Mouse (Mus musculus): Measurements from ENCODE around the gene Tmem72. TPM values are rescaled to one million over a fixed set of nuclear protein-coding genes. Genes with fewer than 3 reads are reported as not detected.

Gene Tmem72
- under 1 TPM in 1 of 2 experiments, not detected in 1; 0.03 TPM for total RNA-seq (2021)
- long read RNA-seq, experiment 1: 0 reads
- long read RNA-seq, experiment 2: 0 reads

DNA sequence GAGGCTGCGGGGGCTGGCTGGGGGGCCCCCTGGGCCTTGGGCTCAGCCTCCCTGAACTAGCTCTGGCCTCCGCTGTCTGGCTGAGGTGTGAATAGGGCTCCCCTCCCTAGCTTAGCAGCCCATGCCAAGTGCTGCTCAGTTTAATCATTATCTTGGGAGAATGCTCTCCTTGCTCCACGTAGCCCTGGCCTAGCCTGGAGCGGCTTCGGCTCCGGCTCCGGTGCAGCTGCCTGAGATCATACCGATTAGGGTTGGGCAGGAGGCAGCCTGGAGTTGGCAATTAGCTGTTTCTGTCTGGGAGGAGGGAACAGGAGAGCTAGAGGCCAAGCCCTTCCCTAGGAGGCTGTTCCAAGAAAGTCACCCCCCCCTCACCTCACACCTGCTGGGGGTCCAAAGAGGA, at the start of gene Tmem72:
TSS of gene Tmem72 (minus strand) at position 248 of the 400 bp plus-strand sequence.
- no peak for DNase-seq

DNA sequence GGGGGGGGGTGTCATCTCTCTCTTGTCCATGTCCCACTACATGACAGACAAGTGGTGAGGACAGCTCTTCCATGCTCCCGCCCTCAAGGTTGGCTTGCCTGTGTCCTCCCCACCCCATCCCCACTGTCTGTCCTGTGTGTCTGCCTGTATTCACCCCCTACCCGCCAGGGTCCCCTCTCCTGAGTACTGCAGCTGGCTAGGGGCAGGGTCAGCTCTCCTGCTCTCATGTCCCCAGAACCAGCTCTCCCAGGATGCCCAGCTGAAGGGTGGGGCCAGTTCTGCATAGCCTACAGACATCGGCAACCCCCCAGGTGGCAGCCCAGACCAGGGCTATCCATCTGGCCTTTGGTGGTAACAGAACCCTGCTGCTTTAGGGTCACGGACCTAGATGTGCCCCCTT, 47.8 kb upstream of the Tmem72 start:
- DNase-seq: no peak

DNA sequence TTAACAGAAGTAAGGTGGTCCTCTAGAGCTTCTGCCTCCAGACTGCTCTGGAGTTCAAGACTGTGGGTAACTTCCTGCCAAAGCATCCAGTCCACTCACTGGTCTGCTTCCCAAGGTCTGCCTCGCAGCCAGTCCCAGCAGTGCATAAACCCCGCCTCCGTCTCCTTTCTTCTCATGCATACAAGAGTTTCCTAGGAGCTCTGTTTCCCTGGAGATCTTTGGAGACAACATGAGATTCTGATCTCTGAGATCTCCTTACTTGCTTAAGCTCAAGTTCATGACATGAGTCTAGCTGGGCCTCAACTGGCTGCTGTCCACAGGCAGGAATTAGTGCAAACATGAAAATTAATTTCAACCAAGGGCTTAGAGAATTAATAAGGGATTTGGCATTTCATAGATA, 45.6 kb upstream of the Tmem72 start:
- no peak for DNase-seq

GRCm38 (mm10) chr6:116760181-116760580, 43.5 kb upstream of the Tmem72 start:
- DNase-seq: no peak

DNA sequence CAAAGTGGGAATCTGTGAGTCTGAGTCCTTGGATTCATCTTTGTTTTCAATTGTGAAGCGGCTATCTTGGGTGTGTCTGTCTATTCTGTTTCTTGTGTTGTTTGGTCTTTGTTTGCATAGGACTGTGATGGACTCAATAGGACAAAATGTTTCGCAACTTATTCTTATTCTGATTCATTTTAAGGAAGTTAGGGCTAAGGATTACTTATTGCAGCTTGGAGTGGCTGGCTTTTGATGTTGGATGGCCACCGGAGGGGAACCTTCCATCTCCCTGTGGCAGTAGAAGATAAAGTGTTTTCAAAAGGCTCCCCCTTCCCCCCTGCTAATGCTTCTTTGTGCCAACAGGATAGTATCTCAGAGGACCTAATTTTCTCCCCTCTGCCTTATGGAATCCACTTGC, 39.7 kb upstream of the Tmem72 start:
- no peak for DNase-seq

GRCm38 (mm10) chr6:116738046-116738445, 21.3 kb upstream of the Tmem72 start:
- DNase-seq: no peak

DNA sequence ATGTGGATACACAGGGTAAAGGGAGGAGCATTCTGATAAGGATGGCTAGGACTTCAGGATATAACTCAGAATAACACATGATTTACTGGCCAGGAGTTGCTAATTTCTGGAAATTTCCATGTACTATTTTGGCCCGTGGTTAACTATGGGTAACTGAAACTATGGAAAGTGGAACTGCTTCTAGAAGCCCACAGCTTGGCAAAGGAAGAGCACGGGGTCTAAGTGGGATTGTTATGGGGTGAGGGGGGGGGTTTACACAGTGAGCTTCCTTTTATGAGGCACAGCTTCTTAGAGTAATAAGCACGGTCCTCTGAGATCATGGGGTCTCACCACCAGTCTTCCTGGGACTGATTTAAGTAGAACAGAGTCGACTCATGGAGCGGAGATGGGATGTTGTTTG, 18.6 kb upstream of the Tmem72 start:
- DNase-seq: no peak

GRCm38 (mm10) chr6:116733577-116733976, 16.9 kb upstream of the Tmem72 start:
- DNase-seq: no peak

- DNase-seq: peak in 1 of 2 experiments; percentile 23
Measured at GRCm38 (mm10) chr6:116724489-116725160, 7.9 kb upstream of the Tmem72 start.

- DNase-seq: peak; percentile 24 to 64
Measured at GRCm38 (mm10) chr6:116718920-116719319, 2.2 kb upstream of the Tmem72 start.

DNA sequence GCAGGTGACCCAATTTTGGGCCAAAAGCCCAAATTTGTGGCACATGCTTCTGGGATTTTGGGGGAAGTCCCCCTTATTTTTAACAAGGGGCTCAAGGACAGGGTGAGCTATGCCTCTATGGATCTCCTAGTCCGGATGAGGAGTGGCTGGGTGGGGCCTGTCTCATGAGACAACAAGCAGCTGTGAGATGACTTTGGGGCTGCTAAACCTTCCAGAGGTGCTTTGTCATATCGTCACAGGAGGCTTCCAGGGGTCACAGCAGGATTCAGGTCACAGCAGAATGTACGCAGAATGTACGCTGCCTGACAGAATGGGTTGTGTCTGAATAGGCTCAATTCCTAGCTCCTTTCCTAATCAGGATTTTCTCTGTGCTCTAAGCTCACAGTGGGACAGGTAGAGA, 1.6 kb upstream of the Tmem72 start:
- no peak for DNase-seq

- DNase-seq: no peak
Measured at GRCm38 (mm10) chr6:116717851-116718250, 1.1 kb upstream of the Tmem72 start.

GRCm38 (mm10) chr6:116715166-116715565, 1.5 kb downstream of the Tmem72 start:
- no peak for DNase-seq

DNA sequence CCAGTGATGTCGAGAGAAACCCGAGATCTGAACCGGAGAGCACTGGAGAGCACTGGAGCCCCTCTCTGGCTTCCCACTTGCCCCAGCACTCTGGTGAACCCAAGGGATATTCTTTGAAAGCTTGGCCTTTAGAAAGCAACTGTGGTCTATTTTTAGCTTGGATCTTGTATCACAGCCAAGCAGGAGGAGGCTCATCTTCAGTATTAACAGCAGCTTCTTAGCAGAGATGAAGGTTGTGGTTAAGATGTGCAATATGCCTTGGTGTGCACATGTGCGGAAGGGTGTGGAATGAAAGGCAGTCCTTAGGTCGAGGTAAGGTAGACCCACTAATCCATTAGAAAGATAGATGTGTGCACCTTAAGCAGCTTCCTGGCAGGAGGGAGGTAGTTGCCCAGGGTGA, 2.1 kb downstream of the Tmem72 start:
- peak in 1 of 2 experiments; percentile 22 for DNase-seq

DNA sequence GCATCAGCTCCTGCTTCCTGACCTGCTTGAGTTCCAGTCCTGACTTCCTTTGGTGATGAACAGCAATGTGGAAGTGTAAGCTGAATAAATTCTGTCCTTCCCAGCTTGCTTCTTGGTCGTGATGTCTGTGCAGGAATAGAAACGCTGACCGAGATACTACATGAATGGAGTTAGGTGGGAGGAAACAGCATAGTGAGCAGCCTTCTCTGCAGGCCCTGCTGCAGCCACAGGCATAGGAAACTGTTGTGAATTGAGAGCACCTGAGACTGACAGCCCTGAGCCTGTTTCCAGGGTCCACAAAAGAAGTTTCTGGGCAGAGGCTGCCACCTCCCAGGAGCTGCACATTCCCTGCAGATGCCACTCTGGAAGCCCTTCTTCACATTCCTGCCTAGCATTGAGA, 2.7 kb downstream of the Tmem72 start:
- no peak for DNase-seq

GRCm38 (mm10) chr6:116712503-116712902, 4.2 kb downstream of the Tmem72 start:
- DNase-seq: no peak

- DNase-seq: no peak
Measured at GRCm38 (mm10) chr6:116712062-116712461, 4.7 kb downstream of the Tmem72 start.

DNA sequence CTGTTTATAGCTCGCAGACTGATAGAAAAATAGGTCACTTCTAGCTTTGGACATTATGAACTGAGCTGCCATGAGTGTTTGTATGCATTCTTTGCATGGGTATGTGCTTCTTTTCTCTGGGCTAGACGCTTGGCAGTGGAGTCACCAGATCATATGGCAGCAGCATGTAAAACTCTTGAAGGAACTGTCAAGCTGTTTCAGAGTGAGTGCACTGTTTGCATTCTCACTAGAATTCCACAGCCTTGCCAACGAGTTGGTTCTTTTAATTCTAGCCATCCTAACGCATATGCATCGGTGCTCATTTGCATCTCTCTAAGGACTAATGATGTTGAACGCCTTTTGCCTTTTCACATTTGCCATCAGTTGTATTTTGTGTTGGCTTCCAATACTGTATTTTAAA, 12.4 kb downstream of the Tmem72 start:
- no peak for DNase-seq

GRCm38 (mm10) chr6:116700821-116701220, 15.9 kb downstream of the Tmem72 start:
- DNase-seq: no peak

GRCm38 (mm10) chr6:116697896-116698425, 18.8 kb downstream of the Tmem72 start:
- DNase-seq: no peak

DNA sequence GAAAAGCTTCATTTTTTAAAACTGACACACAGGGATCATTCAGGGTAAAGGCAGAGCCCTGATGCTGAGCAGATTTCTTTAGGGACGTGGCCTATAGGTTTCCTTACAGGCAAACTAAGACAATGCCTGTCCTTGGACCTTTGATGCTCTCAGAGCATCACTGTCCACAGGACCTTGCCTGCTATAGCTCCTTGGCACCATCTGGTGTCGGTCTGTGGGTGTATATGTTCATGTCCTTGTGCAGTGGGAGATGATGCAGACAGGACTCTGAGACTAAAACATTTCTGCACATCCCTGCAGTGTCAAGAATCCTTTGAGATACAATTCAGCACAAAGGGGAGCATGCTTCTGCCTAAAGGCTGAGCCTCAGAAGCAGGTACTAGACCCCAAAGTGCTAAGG, 19.3 kb downstream of the Tmem72 start:
- DNase-seq: peak in 1 of 2 experiments; percentile 21

GRCm38 (mm10) chr6:116694346-116694745, 22.4 kb downstream of the Tmem72 start:
- no peak for DNase-seq

DNA sequence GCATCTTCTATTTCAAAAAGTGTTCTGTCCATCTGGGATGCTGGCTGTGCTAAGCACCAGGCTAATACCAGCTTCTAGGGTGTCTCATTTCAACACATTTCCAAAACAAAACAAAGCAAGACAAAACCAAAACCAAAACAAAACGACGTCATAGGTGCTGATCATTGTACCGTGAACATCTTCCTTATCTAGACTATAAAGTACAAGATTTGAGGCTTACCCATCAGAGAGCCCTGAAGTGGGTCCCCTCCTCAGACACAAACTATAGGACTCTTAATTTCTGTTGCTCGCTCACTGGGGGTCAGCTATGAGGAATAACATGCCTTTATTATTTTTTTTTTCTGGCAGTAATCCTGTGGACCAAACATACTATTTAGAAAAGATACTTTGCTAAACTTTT, 23.1 kb downstream of the Tmem72 start:
- DNase-seq: no peak

DNA sequence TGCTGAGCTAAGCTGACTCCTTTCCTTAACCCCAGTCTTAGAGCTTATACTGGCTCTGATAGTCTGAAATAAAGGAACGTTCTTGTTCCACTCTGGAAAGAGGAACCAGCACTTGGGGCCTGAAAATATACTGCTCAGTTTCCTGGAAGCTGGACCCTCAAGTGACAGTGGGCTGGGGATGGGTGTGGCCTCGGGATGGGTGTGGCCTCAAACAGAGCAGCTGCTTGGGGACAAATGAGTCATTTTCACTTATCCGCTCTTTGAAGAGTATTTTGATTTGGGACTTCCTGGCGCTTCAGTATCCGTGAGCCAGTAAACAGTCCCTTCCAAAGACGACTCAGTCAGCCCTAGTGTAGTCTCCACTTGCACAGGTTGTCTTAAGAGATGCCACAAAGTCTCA, 34.4 kb downstream of the Tmem72 start:
- DNase-seq: peak; percentile 57 to 84

Measured in heart, adult 18-20 months (tissue).